Mouse (Mus musculus): ENCODE measurements around the gene Dnah7a.
"Not testable (repeated sequence)": the region's sequence is repeated elsewhere in the genome, so short reads cannot be mapped to it uniquely, and the experiment has no call there.

Dnah7a gene

GRCm38 (mm10) chr1:53388762-53389161 lies 317.8 kb downstream of the Dnah7a start:
- no peak for DNase-seq (ENCODE audit: low spot score in 2 of 2)

DNA sequence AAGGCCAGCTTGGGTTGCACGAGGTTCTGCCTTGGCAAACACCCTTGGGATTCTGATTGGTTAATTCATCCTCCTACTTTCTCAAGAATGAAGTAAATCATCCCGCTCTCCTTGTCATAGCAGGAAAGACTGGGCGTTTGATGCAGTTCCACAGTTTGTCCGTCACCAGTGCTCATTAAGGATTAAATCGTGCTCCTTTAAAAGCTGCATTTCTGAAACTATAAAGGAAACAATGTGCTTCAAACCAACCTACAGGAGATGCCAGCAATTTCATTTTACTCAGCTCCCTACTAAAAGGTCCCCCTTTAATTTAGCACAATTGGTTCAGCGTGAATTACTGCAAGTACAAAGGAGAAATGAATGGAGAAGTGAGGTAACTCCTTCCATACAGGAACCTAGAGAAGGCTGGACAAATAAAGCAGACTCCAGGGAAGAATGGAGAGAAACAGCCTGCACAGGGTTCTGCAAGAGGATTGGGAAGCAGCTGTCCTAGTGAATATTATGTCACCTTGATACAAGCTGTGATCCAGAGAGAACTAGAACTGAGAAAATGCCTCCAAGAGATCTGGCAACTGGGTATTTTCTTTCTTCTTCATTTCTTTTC lies 322.4 kb downstream of the Dnah7a start:
- DNase-seq (ENCODE audit: low spot score in 2 of 2) = no peak

GRCm38 (mm10) chr1:53377731-53378130 lies 328.9 kb downstream of the Dnah7a start:
- DNase-seq (ENCODE audit: low spot score in 2 of 2) = no peak

DNA sequence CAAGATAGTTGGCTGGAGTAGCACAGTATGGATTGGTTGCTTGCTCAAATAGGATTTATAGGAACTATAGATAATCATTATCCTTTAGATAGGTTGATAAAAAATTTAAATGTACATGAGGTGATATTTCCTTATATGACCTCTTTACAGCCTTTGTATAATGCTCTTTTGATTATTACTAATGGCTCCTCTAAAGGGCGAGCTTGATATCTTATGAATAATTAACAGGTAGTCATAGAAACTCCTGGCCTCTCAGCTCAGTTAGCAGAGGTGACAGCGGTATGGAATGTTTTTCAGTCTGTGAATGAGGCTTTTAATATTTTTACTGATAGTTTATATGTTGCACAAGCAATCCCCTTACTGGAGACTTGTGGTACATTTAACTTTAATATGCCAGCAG lies 330.6 kb downstream of the Dnah7a start:
- DNase-seq (ENCODE audit: low spot score in 2 of 2) = not testable (repeated sequence)

DNA sequence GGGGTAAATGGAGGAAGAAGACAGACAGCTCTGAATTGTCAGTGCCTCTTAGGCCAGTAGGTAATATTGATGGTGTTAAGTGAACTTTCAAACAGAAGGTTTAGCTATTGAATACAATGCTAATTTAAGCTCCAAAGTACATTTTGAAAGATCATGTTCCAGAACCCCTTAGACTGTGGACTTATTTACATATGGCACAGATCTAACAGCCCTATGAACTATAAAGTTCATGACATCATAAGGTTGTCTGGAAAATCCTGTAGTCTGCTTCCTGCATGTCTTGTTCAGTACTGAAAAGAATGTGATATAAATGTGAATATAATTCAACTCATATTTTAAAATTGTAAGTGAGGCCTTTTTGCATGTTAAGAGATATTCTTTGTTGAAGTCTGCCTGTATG lies 347.6 kb downstream of the Dnah7a start:
- no peak for DNase-seq (ENCODE audit: low spot score in 2 of 2)

DNA sequence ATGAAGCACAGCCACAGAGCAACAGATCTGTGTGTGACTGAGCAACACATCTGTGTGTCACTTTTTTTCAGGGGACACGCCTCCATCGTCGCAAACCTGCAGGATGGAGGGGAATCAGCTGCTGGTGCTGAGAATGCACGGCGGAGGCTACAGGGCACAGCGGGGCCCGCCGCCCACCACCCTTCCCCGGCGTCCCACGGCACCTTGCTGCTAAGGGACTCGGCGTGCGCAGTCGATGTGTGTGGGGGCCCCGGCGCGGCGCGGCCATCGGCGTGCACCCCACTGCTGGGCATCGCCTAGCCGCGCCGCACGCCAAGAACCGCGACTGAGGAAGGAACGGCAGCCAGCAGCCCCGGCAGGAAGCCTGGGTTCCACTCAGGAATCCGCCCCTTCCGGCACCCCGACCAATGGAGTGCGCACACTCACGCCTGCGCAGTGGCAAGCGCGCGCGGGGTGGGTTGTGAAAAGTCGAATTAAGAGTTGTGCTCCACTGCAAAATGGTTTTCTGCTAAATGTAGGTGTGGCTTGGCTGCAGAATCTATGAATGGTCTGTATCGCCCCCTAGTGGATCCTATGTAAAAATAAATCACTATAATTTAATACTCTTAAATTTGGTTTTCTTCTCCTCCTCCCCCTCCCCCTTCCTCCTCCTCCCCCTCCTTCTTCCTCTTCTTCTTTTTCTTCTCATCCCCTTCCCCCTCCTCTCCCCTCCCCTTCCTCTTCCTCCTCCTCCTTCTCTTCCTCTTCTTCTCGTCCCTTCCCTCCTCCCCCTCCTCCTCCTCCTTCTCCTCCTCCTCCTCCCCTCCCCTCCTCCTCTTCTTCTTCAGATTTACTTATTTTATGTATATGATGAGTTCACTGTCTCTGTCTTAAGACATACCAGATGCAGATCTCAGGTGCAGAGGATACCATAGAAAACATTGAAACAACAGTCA lies 354.0 kb downstream of the Dnah7a start, which contains the start of the genes Asdurf, Gm28551 and Asnsd1:
Gene Asdurf (minus strand): TSS at position 293 of the 935 bp plus-strand sequence.
Gene Gm28551 (minus strand): TSS at position 341 of the 935 bp plus-strand sequence.
Gene Asnsd1 (minus strand): TSS at position 426 of the 935 bp plus-strand sequence.
- peak; percentile 93 to 98 for DNase-seq (ENCODE audit: low spot score in 2 of 2)
